Mouse (Mus musculus) hematopoietic stem cell, adult 5-6 weeks (primary cell): ENCODE measurements around the gene Gm21860. TPM values are rescaled to one million over a fixed set of nuclear protein-coding genes. Genes with fewer than 3 reads are reported as not detected.
A peak's percentile ranks its signal among the peaks of the same experiment; 100 is the strongest.
"Not testable (repeated sequence)": the region's sequence is repeated elsewhere in the genome, so short reads cannot be mapped to it uniquely, and the experiment has no call there.

Source experiments
- ATAC-seq, 2 experiments: fragments of 125-278 bp in 1 of 2; replicated peaks in 1 of 2; 2 replicates each; pipeline ENCODE4 v1.8.0; 2016 to 2017; ENCODE audit warnings: inconsistent platforms in 2 of 2, mild to moderate bottlenecking in 2 of 2, moderate number of reproducible peaks in 2 of 2, low read depth in 1 of 2, moderate TSS enrichment in 1 of 2; ENCODE audit not compliant: low FRiP score in 2 of 2, poor library complexity in 2 of 2, severe bottlenecking in 2 of 2, insufficient read depth in 1 of 2, low TSS enrichment in 1 of 2
- total RNA-seq: library from RNA; stranded (forward); fragments of 172-1452, 232-1000 nt; gene quantifications from 2 replicates; pipeline ENCODE4 v1.2.3, GENCODE M21; 2017

Gene Gm21860
- not detected in 2 replicates for total RNA-seq

DNA sequence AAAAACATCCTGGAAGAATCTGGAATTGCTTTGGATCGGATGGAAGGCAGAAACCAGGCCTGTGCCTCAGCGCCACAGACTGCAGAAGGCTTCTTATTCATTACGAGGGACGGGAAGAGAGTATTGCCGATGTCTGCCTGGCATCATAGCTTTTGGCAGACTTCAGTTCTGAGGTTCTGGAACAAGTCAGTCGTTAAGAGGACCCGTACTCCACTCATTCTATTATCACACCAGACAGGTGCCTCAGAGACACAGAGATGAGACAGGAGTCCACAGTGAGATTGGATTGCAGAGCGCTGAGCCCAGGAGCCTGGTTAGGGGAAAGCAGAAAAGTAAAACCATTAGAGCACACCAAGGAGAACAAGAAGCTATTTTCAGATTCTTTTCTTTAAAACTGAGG lies at the start of gene Gm21860:
Gene Gm21860, minus strand, starts transcription at position 101 of the 400 bp plus-strand sequence.
- not testable (repeated sequence) for ATAC-seq

- ATAC-seq = not testable (repeated sequence)
These were observed 29.8 kb upstream of the Gm21860 start, which contains the start of gene Gm47283 for GRCm38 (mm10) chrY:90784438-90784837. Gm47283 (plus strand) TSS chrY:90784738.

- not testable (repeated sequence) for ATAC-seq
These were observed 9.4 kb downstream of the Gm21860 start for GRCm38 (mm10) chrY:90745256-90745655.

- ATAC-seq = peak; percentile 77 to 84
These were observed 10.1 kb downstream of the Gm21860 start for GRCm38 (mm10) chrY:90744381-90744981.

DNA sequence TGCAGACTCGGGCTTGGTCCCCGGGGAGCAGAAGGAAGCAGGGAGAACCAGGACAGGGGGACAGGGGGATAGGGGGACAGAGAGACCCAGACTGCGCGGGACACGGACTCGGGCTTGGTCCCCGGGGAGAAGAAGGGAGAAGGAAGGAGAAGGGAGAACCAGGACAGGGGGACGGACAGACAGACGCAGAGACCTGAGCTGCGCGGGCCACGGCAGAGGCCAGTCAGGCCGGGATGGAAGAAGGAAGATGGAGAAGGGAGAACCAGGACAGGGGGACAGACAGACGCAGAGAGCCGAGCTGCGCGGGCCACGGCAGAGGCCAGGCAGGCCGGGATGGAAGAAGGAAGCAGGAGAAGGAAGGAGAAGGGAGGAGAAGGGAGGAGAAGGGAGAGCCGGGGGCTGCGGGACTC lies 10.8 kb downstream of the Gm21860 start:
- no peak for ATAC-seq

- not testable (repeated sequence) for ATAC-seq
These were observed 11.4 kb downstream of the Gm21860 start for GRCm38 (mm10) chrY:90743053-90743810.

DNA sequence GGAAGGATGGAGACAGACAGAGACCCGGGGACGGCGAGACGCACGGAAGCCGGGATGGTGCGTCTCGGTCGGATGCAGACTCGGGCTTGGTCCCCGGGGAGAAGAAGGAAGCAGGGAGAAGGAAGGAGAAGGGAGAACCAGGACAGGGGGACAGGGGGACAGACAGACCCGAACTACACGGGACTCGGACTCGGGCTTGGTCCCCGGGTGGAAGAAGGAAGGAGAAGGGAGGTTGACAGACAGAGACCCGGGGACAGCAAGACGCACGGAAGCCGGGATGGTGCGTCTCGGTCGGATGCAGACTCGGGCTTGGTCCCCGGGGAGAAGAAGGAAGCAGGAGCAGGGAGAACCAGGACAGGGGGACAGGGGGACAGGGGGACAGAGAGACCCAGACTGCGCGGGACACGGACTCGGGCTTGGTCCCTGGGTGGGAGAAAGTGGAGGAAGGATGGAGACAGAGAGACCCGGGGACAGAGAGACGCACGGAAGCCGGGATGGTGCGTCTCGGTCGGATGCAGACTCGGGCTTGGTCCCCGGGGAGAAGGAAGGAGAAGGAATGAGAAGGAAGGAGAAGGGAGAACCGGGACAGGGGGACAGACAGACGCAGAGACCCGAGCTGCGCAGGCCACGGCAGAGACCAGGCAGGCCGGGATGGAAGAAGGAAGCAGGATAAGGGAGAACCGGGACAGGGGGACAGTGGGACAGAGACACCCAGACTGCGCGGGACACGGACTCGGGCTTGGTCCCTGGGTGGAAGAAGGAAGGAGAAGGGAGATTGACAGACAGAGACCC lies 12.2 kb downstream of the Gm21860 start:
- ATAC-seq = not testable (repeated sequence)

DNA sequence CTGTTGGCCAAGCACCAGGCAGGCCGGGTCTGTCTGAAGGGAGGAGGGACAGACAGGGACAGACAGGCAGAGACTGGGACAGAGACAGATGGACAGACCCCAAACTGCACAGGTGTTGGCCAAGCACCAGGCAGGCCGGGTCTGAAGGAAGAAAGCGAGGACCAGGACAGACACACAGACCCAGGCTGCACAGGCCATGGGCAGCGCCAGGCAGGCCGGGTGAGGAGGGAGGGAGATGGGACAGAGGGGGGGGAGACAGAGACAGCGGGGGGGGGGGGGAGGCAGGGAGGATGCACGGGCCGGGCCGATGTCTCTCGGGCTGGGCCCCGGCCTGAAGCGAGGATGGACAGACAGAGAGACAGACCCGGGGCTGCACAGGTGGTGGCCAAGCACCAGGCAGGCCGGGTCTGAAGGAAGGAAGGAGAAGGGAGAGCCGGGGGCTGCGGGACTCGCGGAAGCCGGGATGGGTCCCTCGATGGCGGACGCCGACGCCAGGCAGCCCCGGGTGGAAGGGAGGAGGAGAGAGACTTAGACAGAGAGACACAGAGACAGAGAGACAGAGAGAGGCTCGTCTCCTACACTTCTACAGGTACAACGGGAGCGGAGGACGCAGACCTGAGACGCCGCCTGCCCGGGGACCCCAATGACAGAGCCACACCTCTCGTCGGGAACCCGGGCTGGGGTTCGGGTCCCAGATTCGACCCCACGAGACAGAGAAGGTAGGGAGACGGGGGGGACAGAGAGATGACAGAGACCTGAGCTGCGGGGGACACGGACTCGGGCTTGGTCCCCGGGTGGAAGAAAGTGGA lies 13.0 kb downstream of the Gm21860 start:
- ATAC-seq = not testable (repeated sequence)

DNA sequence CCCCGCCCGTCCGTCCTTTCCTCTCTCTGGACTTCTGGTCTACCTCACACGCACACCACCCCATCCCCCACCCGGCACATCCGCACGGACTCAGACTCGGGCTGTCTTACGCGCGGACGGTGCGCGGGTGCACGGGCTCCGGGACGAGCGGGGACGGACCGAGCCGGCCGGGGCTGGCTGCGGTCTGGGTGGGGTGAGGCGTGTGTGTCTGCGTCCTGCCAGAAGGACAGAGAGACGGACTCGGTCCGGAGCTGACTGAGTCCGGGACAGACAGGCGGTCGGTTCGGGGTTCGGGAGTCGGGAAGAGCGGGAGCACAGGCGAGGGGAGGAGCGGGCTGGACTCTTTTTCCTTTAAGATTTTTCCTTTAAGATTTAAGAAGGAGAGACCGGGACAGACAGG lies 13.6 kb downstream of the Gm21860 start:
- not testable (repeated sequence) for ATAC-seq

GRCm38 (mm10) chrY:90740013-90740561 lies 14.5 kb downstream of the Gm21860 start:
- peak; percentile 16 to 22 for ATAC-seq

GRCm38 (mm10) chrY:90739531-90740012 lies 15.0 kb downstream of the Gm21860 start:
- peak in 1 of 2 experiments; percentile 8; a peak in 2 of 4 replicates for ATAC-seq

- peak; percentile 6 to 12 for ATAC-seq
These were observed 15.6 kb downstream of the Gm21860 start for GRCm38 (mm10) chrY:90738841-90739530.

GRCm38 (mm10) chrY:90738431-90738680 lies 16.3 kb downstream of the Gm21860 start:
- no peak for ATAC-seq

DNA sequence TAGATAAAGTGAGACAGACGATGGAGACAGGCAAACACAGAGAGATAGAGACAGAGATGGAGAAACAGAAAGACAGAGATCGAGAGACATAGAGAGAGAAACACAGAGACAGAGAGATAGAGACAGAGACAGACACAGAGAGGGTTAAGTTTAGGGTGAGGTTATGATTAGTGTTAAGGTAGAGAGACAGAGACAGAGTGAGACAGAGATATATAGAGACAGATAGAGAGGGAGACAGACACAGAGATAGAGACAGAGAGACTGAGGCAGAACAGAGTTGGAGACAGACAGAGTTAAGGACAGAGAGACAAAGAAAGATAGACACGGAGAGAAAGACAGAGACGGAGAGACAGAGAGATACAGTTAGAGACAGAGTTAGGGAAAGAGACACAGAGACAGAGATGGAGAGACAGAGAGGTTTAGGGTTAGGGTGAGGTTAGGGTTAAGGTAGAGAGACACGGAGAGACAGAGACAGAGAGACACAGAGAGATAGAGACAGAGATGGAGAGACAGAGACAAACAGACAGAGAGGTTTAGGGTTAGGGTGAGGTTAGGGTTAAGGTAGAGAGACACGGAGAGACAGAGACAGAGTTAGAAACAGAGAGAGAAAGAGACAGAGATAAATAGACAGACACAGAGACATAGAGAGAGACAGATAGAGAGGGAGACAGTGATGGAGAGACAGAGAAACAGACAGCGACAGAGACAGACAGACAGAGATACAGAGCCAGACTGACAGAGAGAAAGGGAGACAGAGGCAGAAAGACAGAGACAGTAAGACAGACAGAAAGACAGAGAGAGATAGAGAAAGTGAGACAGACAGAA lies 16.8 kb downstream of the Gm21860 start:
- ATAC-seq = 0 out of 4 replicates have a peak, but pooled peaks have one; percentile 1 to 2

DNA sequence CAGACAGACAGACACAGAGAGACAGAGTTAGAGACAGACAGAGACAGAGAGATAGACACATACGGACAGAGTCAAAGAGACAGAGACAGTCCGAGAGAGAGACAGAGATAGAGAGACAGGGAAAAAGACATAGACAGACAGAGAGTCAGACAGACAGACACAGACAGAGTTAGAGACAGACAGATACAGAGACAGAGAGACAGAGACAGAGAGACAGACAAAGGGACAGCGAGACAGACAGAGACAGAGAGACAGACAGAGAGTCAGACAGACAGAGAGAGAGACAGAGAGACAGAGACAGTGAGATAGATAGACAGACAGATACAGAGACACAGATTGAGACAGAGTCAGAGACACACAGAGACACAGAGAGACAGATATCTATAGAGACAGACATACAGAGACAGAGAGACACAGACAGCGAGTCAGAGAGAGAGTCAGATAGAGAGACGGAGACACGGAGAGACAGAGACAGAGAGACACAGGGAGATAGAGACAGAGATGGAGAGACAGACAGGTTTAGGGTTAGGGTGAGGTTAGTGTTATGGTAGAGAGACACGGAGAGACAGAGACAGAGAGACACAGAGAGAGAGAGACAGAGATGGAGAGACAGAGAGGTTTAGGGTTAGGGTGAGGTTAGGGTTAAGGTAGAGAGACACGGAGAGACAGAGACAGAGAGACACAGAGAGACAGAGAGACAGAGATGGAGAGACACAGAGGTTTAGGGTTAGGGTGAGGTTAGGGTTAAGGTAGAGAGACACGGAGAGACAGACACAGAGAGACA lies 18.2 kb downstream of the Gm21860 start:
- ATAC-seq = not testable (repeated sequence)
